Mouse (Mus musculus) lung, postnatal 10 days (tissue): ENCODE measurements around the gene U2af2.
"Not testable (repeated sequence)": the region's sequence is repeated elsewhere in the genome, so short reads cannot be mapped to it uniquely, and the experiment has no call there.

Source experiments
- DNase-seq: peaks from one replicate; pipeline ENCODE4 v3.0.0; 2021

The U2af2 gene

DNA sequence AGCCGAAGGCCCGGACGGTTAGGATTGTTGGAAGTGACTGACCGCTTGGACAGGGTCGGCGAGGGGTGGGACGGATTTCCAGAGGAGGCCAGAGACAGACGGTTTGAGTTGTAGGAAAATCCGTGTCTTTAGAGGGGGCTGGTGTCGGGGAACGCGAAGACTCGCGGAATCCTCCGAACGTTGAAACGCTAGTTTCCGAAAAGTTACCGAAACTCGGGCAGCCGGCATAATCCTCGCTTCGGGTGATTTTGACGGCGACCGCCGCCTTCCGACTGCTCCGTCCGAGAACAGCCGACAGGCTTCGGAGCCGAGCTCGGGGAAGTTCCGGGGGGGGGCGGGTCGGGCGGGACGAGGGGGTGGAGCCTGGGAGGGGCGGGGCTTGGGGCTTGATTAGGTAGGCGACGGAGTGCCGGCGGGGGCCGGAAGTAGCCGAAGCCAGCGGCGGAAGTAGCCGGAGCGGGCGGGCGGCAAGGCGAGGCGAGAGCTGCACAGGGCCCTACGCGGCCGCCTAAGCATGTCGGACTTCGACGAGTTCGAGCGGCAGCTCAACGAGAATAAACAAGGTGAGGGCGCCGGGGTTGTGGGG is at the start of gene U2af2:
Gene U2af2 (plus strand): TSS at position 370 of the 586 bp plus-strand sequence.
- peak; percentile 94 for DNase-seq

GRCm38 (mm10) chr7:5012681-5013513 is 49.0 kb upstream of the U2af2 start:
- DNase-seq, result no peak

- DNase-seq, result peak; percentile 98
Observed at GRCm38 (mm10) chr7:5014251-5015117, 47.5 kb upstream of the U2af2 start, which contains the start of the genes Zfp524 and Fiz1. TSS of gene Zfp524 (plus strand) at chr7:5014415. TSS of gene Fiz1 (minus strand) at chr7:5014697.

DNA sequence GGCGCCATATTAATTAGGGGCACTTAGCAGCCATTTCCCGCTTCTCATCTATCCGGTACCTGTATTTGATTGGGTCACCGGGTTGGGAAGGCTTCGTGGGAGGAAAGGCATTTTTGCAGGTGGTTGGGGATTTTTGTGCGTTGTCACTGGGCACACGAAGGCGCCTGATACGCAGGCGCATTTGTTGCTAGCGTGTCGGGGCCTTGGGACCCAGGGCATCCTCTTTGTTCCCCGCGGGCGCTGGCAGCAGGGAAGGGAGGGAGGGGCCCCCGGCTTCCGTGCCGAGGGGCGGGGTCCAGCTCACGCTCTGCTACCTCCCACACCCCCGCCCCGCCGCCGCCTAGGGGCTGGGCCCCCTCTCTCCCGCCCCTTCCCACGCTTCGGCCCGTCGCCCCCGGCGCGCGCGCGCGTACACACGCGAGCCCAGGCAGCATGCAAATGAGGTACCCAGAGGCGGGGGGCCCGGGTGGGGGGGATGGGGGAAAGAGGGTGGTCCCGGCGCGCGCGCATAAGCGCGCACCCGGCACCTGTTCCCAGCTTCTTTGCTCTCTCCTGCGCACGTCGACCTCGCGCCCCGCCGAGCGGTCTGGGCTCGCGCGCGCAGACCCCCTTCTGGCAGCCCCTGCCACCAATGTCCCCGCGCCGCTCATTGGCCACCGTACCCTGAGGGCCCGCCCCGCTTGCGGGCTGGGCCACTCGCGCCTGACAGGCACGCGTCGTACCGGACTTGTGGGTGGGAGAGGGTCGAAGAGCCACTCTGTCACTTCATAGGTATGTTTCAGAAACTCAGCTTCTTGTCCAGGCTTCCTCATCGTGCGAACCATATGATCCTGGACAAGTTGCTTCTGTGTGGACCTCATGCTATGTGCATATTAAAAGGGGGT is 46.6 kb upstream of the U2af2 start, which contains the start of gene Gm44973:
Gene Gm44973 (plus strand): TSS at position 379 of the 884 bp plus-strand sequence.
- peak; percentile 97 for DNase-seq

GRCm38 (mm10) chr7:5016057-5016456 is 45.9 kb upstream of the U2af2 start:
- no peak for DNase-seq

DNA sequence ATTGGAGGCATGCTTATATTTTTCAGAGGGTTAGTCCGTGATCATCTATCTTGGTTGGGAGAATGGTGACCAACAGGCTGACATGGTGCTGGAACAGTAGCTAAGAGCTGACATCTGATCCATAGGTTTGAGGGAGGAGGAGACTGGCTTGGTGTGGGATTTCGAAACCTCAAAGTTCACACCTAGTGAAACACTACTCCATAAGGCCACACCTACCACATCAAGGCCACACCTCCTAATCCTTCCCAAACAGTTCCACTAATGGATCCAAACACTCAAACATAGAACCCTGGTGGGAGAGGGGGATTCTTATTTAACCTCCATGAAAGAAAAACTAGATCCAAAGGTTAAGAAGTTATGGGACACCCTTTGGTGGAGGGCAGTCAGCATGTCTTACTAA is 45.0 kb upstream of the U2af2 start:
- no peak for DNase-seq

DNA sequence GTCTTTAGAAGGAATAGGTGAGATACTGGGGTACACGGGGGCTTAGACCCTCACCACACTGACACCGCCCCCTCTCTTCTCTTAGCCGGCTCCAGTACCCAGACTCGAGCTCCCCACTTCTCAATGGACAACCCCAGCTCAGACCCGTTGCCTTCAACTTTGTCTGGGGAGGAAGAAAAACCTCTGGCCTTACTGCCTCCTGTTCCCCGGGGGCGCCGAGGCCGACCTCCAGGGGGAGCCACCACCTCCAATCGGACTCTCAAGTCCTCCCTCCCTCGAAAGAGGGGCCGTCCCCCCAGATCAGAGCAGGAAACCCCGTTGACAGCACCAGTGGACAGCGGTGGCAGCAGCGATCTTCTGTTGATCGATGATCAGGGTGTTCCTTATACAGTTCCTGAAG is 44.6 kb upstream of the U2af2 start:
- peak; percentile 56 for DNase-seq

DNA sequence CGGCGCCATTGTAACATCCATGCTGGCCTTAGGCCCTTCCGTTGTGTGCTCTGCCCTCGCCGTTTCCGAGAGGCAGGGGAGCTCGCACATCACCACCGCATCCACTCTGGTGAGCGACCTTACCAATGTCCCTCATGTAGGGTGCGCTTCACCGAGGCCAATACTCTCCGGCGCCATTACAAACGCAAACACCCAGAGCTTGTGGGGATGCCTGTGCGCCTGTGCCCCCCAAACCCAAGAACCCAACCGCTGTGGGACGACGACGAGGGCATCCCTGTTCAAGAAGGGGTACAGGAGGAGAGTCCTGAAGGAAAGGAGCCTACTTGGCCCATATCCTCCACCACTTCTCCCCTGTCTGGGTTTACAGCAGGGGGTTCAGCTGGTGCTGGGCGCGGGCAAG is 44.0 kb upstream of the U2af2 start:
- no peak for DNase-seq

DNA sequence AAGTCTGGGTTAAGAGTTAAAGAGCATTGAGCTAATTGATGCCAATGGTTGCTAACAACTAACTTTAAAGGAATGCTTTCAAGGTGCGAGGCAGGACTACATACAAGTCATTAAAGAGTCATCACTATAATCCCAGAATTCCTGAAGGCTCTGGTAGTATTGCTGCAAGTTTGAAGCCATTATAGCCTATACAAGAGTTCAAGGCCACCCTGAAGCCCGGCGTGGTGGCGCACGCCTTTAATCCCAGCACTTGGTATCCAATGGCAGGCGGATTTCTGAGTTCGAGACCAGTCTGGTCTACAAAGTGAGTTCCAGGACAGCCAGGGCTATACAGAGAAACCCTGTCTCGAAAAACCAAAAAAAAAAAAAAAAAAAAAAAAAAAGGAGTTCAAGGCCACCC is 42.4 kb upstream of the U2af2 start:
- not testable (repeated sequence) for DNase-seq

DNA sequence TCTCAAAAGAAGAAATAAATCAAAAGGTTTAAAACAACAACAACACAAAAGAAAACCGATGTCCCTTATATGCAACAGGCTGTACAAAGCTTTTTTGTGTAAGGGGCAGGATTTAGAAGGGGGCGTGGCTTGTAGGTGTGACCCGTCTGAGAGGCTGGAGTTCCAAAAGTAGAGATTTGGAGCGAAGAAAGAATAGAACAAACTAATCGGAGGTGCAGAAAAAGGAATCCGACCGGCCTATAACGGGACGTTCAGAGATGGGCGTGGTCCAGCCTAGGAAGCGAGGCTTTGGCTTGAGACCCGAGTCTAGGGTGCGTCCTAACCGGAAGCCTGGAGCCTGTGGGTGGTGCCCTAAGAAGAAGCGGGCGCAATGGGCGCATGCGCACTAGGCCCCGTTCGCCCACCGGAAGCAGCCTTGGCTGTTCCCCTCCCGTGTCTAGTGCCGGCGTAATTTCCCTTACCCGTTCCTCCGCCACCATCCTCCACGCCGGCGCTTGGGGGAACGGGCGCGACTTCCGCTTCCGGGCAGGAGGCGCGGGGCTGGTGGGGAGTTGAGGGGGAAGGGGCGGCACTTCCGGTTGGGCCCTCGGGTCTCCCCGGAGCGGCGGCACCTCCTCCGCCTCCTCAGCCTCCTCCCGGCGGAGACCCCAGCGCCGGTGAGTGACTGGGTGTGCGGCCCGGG is 41.8 kb upstream of the U2af2 start, which contains the start of the genes Zfp865 and Ccdc106:
Gene Zfp865 (plus strand): TSS at position 377 of the 682 bp plus-strand sequence.
Gene Ccdc106 (plus strand): TSS at position 554 of the 682 bp plus-strand sequence.
- DNase-seq, result peak; percentile 100

DNA sequence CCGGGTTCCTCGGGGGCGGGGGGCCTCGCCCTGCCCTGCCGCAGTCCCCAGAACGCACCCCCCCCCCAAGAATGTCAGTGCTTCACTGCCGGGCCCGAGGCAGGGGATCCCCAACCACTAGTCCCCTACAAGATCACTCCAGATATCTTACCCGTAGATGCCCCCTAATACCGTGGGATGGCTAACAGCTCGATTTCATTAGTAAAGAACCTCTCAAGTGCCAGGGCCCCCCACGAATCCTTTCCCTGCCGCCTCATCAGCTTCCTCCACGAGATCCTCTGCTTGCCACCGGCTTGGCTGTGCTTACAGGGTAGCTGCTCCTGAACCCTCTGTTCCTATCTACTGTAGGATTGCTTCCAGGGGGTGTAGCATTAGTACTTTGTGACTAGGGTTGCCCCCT is 41.3 kb upstream of the U2af2 start:
- DNase-seq, result peak; percentile 39

DNA sequence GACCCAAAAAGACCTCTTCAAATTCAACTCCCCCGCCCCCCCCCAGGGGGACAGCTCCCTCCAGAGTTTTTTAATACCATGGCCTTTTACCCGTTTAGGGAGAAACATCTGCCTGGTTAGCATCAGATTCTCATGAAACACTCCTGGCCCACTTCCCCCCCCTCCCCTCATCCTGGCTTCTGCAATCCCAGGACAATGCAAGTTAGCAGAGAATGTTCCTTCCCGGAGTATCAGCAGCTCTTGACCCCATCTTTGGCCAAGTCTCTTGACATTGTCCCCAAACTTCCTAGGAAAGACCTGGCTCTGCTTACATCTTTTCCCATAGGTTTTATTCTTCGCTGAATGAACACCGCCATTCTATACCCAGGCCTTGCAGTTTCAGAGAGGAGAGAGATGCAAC is 40.7 kb upstream of the U2af2 start:
- no peak for DNase-seq

DNA sequence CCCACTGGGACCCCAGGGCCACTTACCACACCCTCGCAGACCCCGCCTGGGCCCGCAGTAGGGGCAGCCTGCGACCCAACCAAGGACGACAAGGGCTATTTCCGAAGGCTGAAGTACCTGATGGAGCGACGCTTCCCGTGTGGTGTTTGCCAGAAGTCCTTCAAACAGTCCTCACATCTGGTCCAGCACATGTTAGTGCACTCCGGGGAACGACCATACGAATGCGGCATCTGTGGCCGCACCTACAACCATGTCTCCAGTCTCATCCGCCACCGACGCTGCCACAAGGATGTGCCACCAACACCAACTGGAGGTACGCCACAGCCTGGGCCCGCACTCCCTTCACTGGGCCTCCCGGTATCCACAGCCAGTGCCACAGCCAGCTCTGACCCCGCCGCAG is 32.4 kb upstream of the U2af2 start:
- DNase-seq, result no peak

- no peak for DNase-seq
Observed at GRCm38 (mm10) chr7:5029946-5030345, 32.0 kb upstream of the U2af2 start.

DNA sequence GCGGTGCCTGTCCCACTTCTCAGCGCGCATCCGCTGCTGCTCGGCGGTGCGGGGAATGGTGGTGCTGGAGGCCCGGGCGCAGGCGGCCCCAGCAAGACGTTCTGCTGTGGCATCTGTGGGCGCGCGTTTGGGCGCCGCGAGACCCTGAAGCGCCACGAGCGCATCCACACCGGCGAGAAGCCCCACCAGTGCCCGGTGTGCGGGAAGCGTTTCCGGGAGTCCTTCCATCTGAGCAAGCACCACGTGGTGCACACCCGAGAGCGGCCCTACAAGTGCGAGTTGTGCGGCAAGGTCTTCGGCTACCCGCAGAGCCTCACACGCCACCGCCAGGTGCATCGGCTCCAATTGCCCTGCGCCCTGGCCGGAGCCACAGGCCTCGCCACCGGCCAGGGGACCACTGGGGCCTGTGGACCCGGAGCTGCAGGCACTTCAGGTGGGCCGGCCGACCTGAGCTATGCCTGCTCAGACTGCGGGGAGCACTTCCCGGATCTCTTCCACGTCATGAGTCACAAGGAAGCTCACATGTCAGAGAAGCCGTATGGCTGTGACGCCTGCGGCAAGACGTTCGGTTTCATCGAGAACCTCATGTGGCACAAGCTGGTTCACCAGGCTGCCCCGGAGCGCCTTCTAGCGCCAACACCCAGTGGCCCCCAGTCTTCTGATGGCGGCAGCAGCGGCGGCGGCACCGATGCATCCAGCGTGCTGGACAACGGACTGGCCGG is 31.2 kb upstream of the U2af2 start:
- DNase-seq, result no peak

GRCm38 (mm10) chr7:5031496-5031895 is 30.4 kb upstream of the U2af2 start:
- no peak for DNase-seq

GRCm38 (mm10) chr7:5033818-5034217 is 28.1 kb upstream of the U2af2 start, which contains the start of gene 4632433K11Rik:
TSS of gene 4632433K11Rik (plus strand) at chr7:5034118.
- DNase-seq, result no peak

GRCm38 (mm10) chr7:5035628-5036027 is 26.3 kb upstream of the U2af2 start:
- no peak for DNase-seq

DNA sequence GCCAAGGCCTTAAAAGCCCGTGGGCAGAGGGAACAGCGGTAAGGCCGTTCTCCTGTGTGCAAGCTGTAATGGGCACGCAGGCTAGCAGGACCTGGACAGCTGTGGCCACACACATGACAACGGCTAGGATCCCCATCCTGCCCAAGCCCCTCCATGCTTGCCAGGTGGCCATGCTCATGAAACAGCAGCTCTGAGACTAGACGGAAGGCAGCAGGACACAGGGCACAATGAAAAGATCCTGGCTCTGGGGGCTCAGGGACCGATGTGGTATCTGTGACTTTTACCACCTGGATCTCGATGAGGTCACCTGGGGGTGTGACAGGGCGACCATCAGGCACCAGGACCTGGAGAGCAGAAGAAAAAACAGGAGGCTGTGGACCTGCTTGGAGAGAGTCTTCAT is 25.8 kb upstream of the U2af2 start:
- no peak for DNase-seq

DNA sequence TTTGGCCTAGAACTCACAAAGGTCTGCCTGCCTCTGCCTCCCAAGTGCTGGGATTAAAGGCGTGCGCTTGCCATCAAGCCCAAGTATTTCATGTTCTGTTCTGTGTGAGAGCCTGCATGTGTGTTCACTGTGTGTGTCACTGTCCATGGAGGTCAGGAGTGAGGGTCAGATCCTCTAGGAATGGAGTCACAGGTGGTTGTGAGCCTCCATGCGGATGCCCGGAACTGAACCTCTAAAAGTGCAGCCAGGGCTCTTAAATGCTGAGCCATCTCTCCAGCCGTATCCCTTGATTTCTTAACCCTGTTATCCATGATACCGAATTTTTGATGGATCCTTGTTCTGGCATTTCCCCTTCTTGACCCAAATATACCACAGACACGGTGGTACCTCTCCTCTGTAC is 24.9 kb upstream of the U2af2 start:
- no peak for DNase-seq

GRCm38 (mm10) chr7:5037467-5037866 is 24.5 kb upstream of the U2af2 start:
- no peak for DNase-seq
